Mouse (Mus musculus): ENCODE results near the gene Ankrd52.
"Not testable (repeated sequence)": the region's sequence is repeated elsewhere in the genome, so short reads cannot be mapped to it uniquely, and the experiment has no call there.

The Ankrd52 gene

GRCm38 (mm10) chr10:128376455-128377211 lies at the start of gene Ankrd52:
TSS of gene Ankrd52 (plus strand) at chr10:128377115.
- DNase-seq (ENCODE audit: low spot score) = no peak

- DNase-seq (ENCODE audit: low spot score) = no peak
These were observed 49.3 kb upstream of the Ankrd52 start for GRCm38 (mm10) chr10:128327610-128328009.

GRCm38 (mm10) chr10:128332358-128333249 lies 44.3 kb upstream of the Ankrd52 start:
- DNase-seq (ENCODE audit: low spot score) = not testable (repeated sequence)

GRCm38 (mm10) chr10:128335582-128335981 lies 41.3 kb upstream of the Ankrd52 start:
- DNase-seq (ENCODE audit: low spot score) = peak; percentile 51

GRCm38 (mm10) chr10:128336195-128336594 lies 40.7 kb upstream of the Ankrd52 start:
- DNase-seq (ENCODE audit: low spot score) = no peak

GRCm38 (mm10) chr10:128336597-128336996 lies 40.3 kb upstream of the Ankrd52 start:
- DNase-seq (ENCODE audit: low spot score) = no peak

- DNase-seq (ENCODE audit: low spot score) = peak; percentile 97
These were observed 39.4 kb upstream of the Ankrd52 start, which contains the start of gene Cs for GRCm38 (mm10) chr10:128337306-128338181. TSS of gene Cs (plus strand) at chr10:128337734.

GRCm38 (mm10) chr10:128338415-128338814 lies 38.5 kb upstream of the Ankrd52 start:
- DNase-seq (ENCODE audit: low spot score) = no peak

GRCm38 (mm10) chr10:128338948-128339347 lies 38.0 kb upstream of the Ankrd52 start:
- no peak for DNase-seq (ENCODE audit: low spot score)

- no peak for DNase-seq (ENCODE audit: low spot score)
These were observed 36.7 kb upstream of the Ankrd52 start for GRCm38 (mm10) chr10:128340257-128340656.

- no peak for DNase-seq (ENCODE audit: low spot score)
These were observed 33.5 kb upstream of the Ankrd52 start for GRCm38 (mm10) chr10:128343436-128343835.

- no peak for DNase-seq (ENCODE audit: low spot score)
These were observed 32.2 kb upstream of the Ankrd52 start for GRCm38 (mm10) chr10:128344568-128345275.

GRCm38 (mm10) chr10:128347541-128347940 lies 29.4 kb upstream of the Ankrd52 start:
- no peak for DNase-seq (ENCODE audit: low spot score)

GRCm38 (mm10) chr10:128358796-128359195 lies 18.1 kb upstream of the Ankrd52 start:
- peak; percentile 58 for DNase-seq (ENCODE audit: low spot score)

GRCm38 (mm10) chr10:128359226-128359625 lies 17.7 kb upstream of the Ankrd52 start:
- no peak for DNase-seq (ENCODE audit: low spot score)

GRCm38 (mm10) chr10:128361836-128362235 lies 15.1 kb upstream of the Ankrd52 start:
- no peak for DNase-seq (ENCODE audit: low spot score)

GRCm38 (mm10) chr10:128362568-128362967 lies 14.3 kb upstream of the Ankrd52 start:
- no peak for DNase-seq (ENCODE audit: low spot score)

- no peak for DNase-seq (ENCODE audit: low spot score)
These were observed 9.0 kb upstream of the Ankrd52 start for GRCm38 (mm10) chr10:128367899-128368401.

- DNase-seq (ENCODE audit: low spot score) = peak; percentile 81
These were observed 8.3 kb upstream of the Ankrd52 start, which contains the start of gene Coq10a for GRCm38 (mm10) chr10:128368402-128369217. TSS of gene Coq10a (minus strand) at chr10:128368997.

- DNase-seq (ENCODE audit: low spot score) = no peak
These were observed 7.7 kb upstream of the Ankrd52 start for GRCm38 (mm10) chr10:128369218-128369543.
